Mouse (Mus musculus) liver, postnatal 0 days (tissue): ENCODE data around the gene Cbx1.

ENCODE experiments used
- CTCF ChIP-seq: sonication (generic); IDR thresholded peaks from 2 replicates; pipeline ENCODE4 v1.5.1; 2016; ENCODE audit warnings: antibody characterized with exemption, low read depth
- EP300 ChIP-seq: IDR thresholded peaks from 2 replicates; pipeline ENCODE4 v1.6.1; 2016; ENCODE audit warnings: antibody characterized with exemption, low read depth, mild to moderate bottlenecking

DNA sequence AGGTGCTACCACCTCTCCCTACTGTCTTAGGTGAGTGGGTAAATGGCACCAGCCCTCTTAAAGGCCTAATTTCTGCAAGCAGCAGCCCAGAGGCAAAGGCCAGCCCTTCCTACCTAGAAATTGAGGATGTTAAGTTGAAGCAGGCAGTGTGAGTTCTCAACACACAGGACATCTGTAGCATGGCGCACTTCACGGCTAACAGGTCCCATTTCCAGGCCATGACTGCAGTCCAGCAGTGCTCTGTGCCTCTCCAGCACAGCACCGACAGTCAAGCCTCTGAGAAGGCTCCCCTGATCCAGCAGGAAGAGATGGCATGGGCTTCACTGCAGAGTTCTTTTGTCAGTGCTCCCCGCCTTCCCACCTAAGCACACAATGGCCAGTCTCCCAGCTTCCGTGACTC lies 28.1 kb downstream of the Cbx1 start:
- TF ChIP-seq CTCF: no peak
- TF ChIP-seq EP300: no peak
